Mouse (Mus musculus) CH12.LX (cell line): ENCODE results near the gene 4921524J17Rik. TPM values are rescaled to one million over a fixed set of nuclear protein-coding genes. Genes with fewer than 3 reads are reported as not detected.

Source experiments
- DNase-seq: peaks from one replicate; pipeline ENCODE4 v3.0.0-alpha.2; 2013; ENCODE audit errors: extremely low read depth
- H3K27ac ChIP-seq: 2 replicates; pipeline ENCODE4 v1.5.1; 2012; ENCODE audit warnings: low read depth, mild to moderate bottlenecking, control low read depth, moderate library complexity; ENCODE audit not compliant: insufficient read depth
- H3K27me3 ChIP-seq: replicated peaks from 2 replicates; pipeline ENCODE3; 2012; ENCODE audit warnings: inconsistent platforms
- H3K36me3 ChIP-seq, 2 experiments: replicated peaks in 1 of 2; 2 replicates each; pipeline versions ENCODE3 to v1.6.1; 2012; ENCODE audit warnings: inconsistent platforms in 1 of 2, low read length in 1 of 2, mild to moderate bottlenecking in 1 of 2, mixed read lengths in 1 of 2, moderate library complexity in 1 of 2; ENCODE audit not compliant: control insufficient read depth in 1 of 2, insufficient read depth in 1 of 2
- H3K4me1 ChIP-seq, 2 experiments: 2 replicates each; pipeline ENCODE4 v1.6.1; 2012; ENCODE audit warnings: inconsistent platforms in 1 of 2, moderate library complexity in 1 of 2; ENCODE audit not compliant: insufficient read depth in 2 of 2, control insufficient read depth in 1 of 2
- H3K4me2 ChIP-seq: 2 replicates; pipeline ENCODE4 v1.6.1; 2012; ENCODE audit warnings: low read depth, mild to moderate bottlenecking, control low read depth; ENCODE audit not compliant: poor library complexity, insufficient read depth, severe bottlenecking
- H3K4me3 ChIP-seq, 3 experiments: fragments of 150-350 bp in 1 of 3; sonication (generic) in 1 of 3; replicated peaks in 1 of 3; 2 replicates each; pipeline versions ENCODE3 to v1.5.1; 2011 to 2012; ENCODE audit warnings: low read depth in 2 of 3, low read length in 2 of 3, mild to moderate bottlenecking in 2 of 3, moderate library complexity in 2 of 3, control low read depth in 1 of 3, improper control_type of control experiment in 1 of 3, inconsistent platforms in 1 of 3, mixed read lengths in 1 of 3; ENCODE audit not compliant: poor library complexity in 1 of 3
- H3K79me2 ChIP-seq: replicated peaks from 2 replicates; pipeline ENCODE4 v1.6.1; 2012; ENCODE audit warnings: mild to moderate bottlenecking, moderate library complexity; ENCODE audit not compliant: control insufficient read depth, poor library complexity, insufficient read depth, severe bottlenecking; ENCODE audit errors: extremely low read depth
- H3K9ac ChIP-seq: 2 replicates; pipeline ENCODE4 v1.6.1; 2012; ENCODE audit warnings: low read depth, mild to moderate bottlenecking, control low read depth, moderate library complexity; ENCODE audit not compliant: insufficient read depth
- H3K9me3 ChIP-seq: replicated peaks from 2 replicates; pipeline ENCODE3; 2012; ENCODE audit warnings: low read length, inconsistent platforms, mixed read lengths
- BHLHE40 ChIP-seq: IDR thresholded peaks from 2 replicates; pipeline ENCODE4 v1.6.1; 2011; ENCODE audit warnings: mild to moderate bottlenecking, low read depth, low read length, improper control_type of control experiment
- CTCF ChIP-seq, 2 experiments: IDR thresholded peaks in 1 of 2; conservative IDR thresholded peaks in 1 of 2; 2 replicates each; pipeline ENCODE4 v1.5.1; 2011 to 2012; ENCODE audit warnings: low read depth in 2 of 2, low read length in 2 of 2, improper control_type of control experiment in 1 of 2, inconsistent platforms in 1 of 2, mild to moderate bottlenecking in 1 of 2, moderate library complexity in 1 of 2
- E2F4 ChIP-seq: IDR thresholded peaks from 2 replicates; pipeline ENCODE4 v1.6.1; 2011; ENCODE audit warnings: low read depth, low read length, improper control_type of control experiment; ENCODE audit not compliant: insufficient replicate concordance
- GABPA ChIP-seq: IDR thresholded peaks from 2 replicates; pipeline ENCODE4 v1.6.1; 2012; ENCODE audit warnings: low read depth, low read length, improper control_type of control experiment, inconsistent platforms; ENCODE audit not compliant: insufficient replicate concordance
- JUND ChIP-seq: conservative IDR thresholded peaks from 2 replicates; pipeline ENCODE4 v1.6.1; 2011; ENCODE audit warnings: low read depth, low read length, improper control_type of control experiment
- MAFK ChIP-seq: IDR thresholded peaks from 2 replicates; pipeline ENCODE4 v1.6.1; 2011; ENCODE audit warnings: low read length, improper control_type of control experiment; ENCODE audit not compliant: insufficient replicate concordance
- MAZ ChIP-seq: IDR thresholded peaks from 2 replicates; pipeline ENCODE4 v1.6.1; 2012; ENCODE audit warnings: low read depth, mild to moderate bottlenecking, inconsistent platforms, low read length, improper control_type of control experiment, moderate library complexity
- NELFE ChIP-seq: IDR thresholded peaks from 2 replicates; pipeline ENCODE4 v1.6.1; 2011; ENCODE audit warnings: low read depth, low read length, improper control_type of control experiment
- RAD21 ChIP-seq: IDR thresholded peaks from 2 replicates; pipeline ENCODE4 v1.6.1; 2011; ENCODE audit warnings: low read depth, mild to moderate bottlenecking, low read length, improper control_type of control experiment, moderate library complexity
- SIN3A ChIP-seq: IDR thresholded peaks from 2 replicates; pipeline ENCODE4 v1.6.1; 2012; ENCODE audit warnings: low read length, improper control_type of control experiment, inconsistent platforms
- SMC3 ChIP-seq: IDR thresholded peaks from 2 replicates; pipeline ENCODE4 v1.6.1; 2011; ENCODE audit warnings: low read depth, low read length, improper control_type of control experiment
- ZC3H11A ChIP-seq: IDR thresholded peaks from 2 replicates; pipeline ENCODE4 v1.6.1; 2012; ENCODE audit warnings: low read depth, mild to moderate bottlenecking, inconsistent platforms, low read length, improper control_type of control experiment
- dilution Hi-C: fragments of 300-500 bp; cut with MboI; formaldehyde crosslinking; loops from 2 replicates; pipeline ENCODE4 v1.14.3; 2020; ENCODE audit warnings: low sequenced_read_pairs; ENCODE audit not compliant: extremely low pct_unique_long_range_greater_than_20kb, extremely low pct_ligation_motif_present
- in situ Hi-C: fragments of 300-500 bp; cut with MboI; formaldehyde crosslinking; loops from 3 replicates; pipeline ENCODE4 v1.14.3; 2019; ENCODE audit warnings: low sequenced_read_pairs, low pct_ligation_motif_present, low pct_unique_long_range_greater_than_20kb, mixed read lengths
- polyA plus RNA-seq: library from polyadenylated mRNA; unstranded; fragments of >175 nt; gene quantifications from 2 replicates; pipeline ENCODE4 v1.2.1, GENCODE M21; 2012; ENCODE audit warnings: low read depth; ENCODE audit not compliant: insufficient read length
- total RNA-seq, 2 experiments: library from RNA; depleted of rRNA; stranded (reverse); fragments of 300-350 nt in 1 of 2; fragments of >200 nt in 1 of 2; gene quantifications; 2 replicates each; pipeline ENCODE4 v1.2.3; 2012 to 2014

The 4921524J17Rik gene
- total and polyA plus RNA-seq, 3 experiments = 10.3 to 28.8 (median 25.1) TPM

DNA sequence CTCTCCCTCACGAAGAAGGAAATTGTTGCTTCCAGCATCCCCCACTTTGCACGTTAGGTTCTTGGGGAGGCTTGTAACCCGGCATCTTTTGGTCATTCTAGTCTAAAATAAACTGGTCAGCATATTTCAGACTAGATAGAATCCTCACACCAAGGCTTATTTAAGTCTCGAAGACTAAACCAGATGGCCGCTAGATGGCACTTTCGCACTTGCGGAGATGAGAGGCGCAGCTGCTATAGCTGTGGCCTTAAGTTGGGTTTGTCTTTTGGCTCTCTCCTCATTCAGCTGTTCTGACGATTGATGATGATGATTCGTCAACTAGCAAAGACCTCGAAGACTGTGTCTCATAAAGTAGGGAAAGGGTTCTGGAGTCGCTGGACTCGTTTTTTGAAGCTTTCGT lies 23.9 kb upstream of the 4921524J17Rik start:
- peak; percentile 86 for DNase-seq
- Histone ChIP-seq H3K79me2 (no peaks in the 10 kb centered on the region), H3K36me3 (no peaks in the 10 kb centered on the region), H3K4me3 (no peak overlapping the region), H3K9ac (no peak overlapping the region), H3K4me1 (no peaks in the 10 kb centered on the region; a peak in 1 of 4 replicates), H3K27me3 (no peaks in the 10 kb centered on the region), H3K27ac (no peak overlapping the region), H3K4me2 (no peak overlapping the region; the same call in 1 of the 2 replicates), H3K9me3 (no peaks in the 10 kb centered on the region)
- in situ Hi-C loops (loop anchor here (25.0 kb wide), 1 partner anchor 206 kb away; no protein-coding TSS in a partner anchor), dilution Hi-C loops (no loop called here)
- TF ChIP-seq JUND (0 out of 2 replicates have a peak, but pooled peaks have one; percentile 6), NELFE (0 out of 2 replicates have a peak, but pooled peaks have one; percentile 26), CTCF (conservative IDR thresholded peaks at IDR 0.05 in 1 of 2, IDR thresholded peaks at IDR 0.05 in 1 of 2; ENCODE audit: low read depth in 2 of 2, low read length in 2 of 2) (peak; percentile 60 to 95), GABPA (no peak), E2F4 (no peak), RAD21 (peak; percentile 98), ZC3H11A (0 out of 2 replicates have a peak, but pooled peaks have one; percentile 32), SMC3 (peak; percentile 76), MAFK (peak; percentile 84)

DNA sequence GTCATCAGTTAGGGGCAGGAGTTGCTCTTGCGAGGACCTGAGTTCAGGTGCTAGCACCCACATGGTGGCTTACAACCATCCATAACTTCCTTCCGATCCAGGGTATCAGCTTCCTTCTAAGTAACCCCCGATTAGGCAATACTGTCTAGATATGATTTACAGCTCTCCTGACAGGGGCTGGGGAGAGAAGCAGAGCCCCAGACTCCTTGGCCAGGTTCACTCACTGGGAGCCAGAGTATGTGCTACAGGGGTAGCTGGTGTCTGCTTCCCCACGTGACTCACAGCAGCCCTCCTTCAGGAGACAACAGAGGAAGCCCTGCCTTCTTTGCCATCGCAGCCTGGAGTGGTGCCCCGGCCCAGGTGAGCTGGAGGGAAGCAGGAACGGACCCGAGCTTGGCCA lies 22.1 kb upstream of the 4921524J17Rik start:
- in situ Hi-C loops (loop anchor here (25.0 kb wide), 1 partner anchor 208 kb away; no protein-coding TSS in a partner anchor), dilution Hi-C loops (no loop called here)
- no peak overlapping the region for H3K27ac ChIP-seq
- no peaks in the 10 kb centered on the region for H3K36me3 ChIP-seq
- no peaks in the 10 kb centered on the region for H3K9me3 ChIP-seq
- H3K4me3 ChIP-seq = no peak overlapping the region
- H3K4me2 ChIP-seq = no peak overlapping the region
- DNase-seq = no peak
- H3K27me3 ChIP-seq = no peaks in the 10 kb centered on the region
- TF ChIP-seq MAZ = no peak
- TF ChIP-seq SIN3A = no peak
- H3K9ac ChIP-seq = no peak overlapping the region
- peaks cover 0 to 8% of the 10 kb centered on the region in 2 experiments; a peak in 2 of 4 replicates for H3K4me1 ChIP-seq
- H3K79me2 ChIP-seq = no peaks in the 10 kb centered on the region

DNA sequence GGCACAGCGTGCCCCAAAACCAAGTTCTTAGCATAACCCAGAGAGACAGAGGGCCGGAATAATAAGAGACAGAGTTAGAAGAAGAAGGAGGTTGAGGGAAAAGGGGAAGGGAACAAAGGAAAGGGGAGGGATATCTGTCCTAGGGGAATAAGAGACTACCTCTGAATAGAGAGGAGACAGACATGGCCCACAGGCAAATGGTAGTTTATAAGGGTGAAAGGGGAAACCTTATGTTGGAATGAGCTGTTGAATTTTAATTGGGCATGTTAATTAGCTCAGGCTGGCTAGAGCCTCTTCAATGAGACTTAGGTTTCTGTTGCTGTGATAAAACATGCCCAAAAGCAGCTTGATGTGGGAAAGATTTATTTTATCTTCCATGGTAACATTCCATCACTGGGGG lies 20.6 kb upstream of the 4921524J17Rik start:
- dilution Hi-C loops = no loop called here

More for the DNA sequence above, 20.6 kb upstream of the 4921524J17Rik start:
- H3K36me3 ChIP-seq = no peaks in the 10 kb centered on the region
- H3K9ac ChIP-seq = no peak overlapping the region
- DNase-seq = no peak
- no peak overlapping the region for H3K4me2 ChIP-seq
- no peaks in the 10 kb centered on the region for H3K9me3 ChIP-seq
- H3K4me1 ChIP-seq = peaks cover 0 to 8% of the 10 kb centered on the region in 2 experiments; a peak in 2 of 4 replicates
- H3K79me2 ChIP-seq = no peaks in the 10 kb centered on the region
- H3K27ac ChIP-seq = no peak overlapping the region
- no peaks in the 10 kb centered on the region for H3K27me3 ChIP-seq
- in situ Hi-C loops = loop anchor here (25.0 kb wide), 1 partner anchor 209 kb away; no protein-coding TSS in a partner anchor
- no peak overlapping the region for H3K4me3 ChIP-seq
- TF ChIP-seq BHLHE40 = no peak
- TF ChIP-seq, all 38 proteins: peak for 0
